Mouse (Mus musculus) intestine, embryonic 14.5 days (tissue): Measurements from ENCODE around the gene Flg. TPM values are rescaled to one million over a fixed set of nuclear protein-coding genes. Genes with fewer than 3 reads are reported as not detected.

Experiments
- ATAC-seq: fragments of 200-750 bp; cut with Nextera tagmentation; replicated peaks from 2 replicates; pipeline ENCODE4 v1.8.0; 2017; ENCODE audit warnings: low read depth, moderate number of reproducible peaks, moderate TSS enrichment, moderate library complexity; ENCODE audit not compliant: low FRiP score, low TSS enrichment
- DNase-seq: peaks from one replicate; pipeline ENCODE4 v3.0.0-alpha.2; 2018; ENCODE audit warnings: low spot score
- H3K27ac ChIP-seq: fragments of 300-500 bp; sonication (generic); 2 replicates; pipeline ENCODE4 v1.5.1; 2014; ENCODE audit warnings: low read depth, mild to moderate bottlenecking, control low read depth
- H3K27me3 ChIP-seq: fragments of 300-500 bp; sonication (generic); replicated peaks from 2 replicates; pipeline ENCODE4 v1.6.1; 2014; ENCODE audit warnings: low read length, control low read depth; ENCODE audit not compliant: control insufficient read depth, insufficient read depth
- H3K36me3 ChIP-seq: fragments of 300-500 bp; sonication (generic); 2 replicates; pipeline ENCODE4 v1.6.1; 2014; ENCODE audit warnings: low read length, control low read depth; ENCODE audit not compliant: control insufficient read depth, insufficient read depth
- H3K4me1 ChIP-seq: fragments of 300-500 bp; sonication (generic); replicated peaks from 2 replicates; pipeline ENCODE4 v1.6.1; 2014; ENCODE audit warnings: low read length, control low read depth, mixed read lengths; ENCODE audit not compliant: control insufficient read depth, insufficient read depth
- H3K4me2 ChIP-seq: fragments of 300-500 bp; sonication (generic); 2 replicates; pipeline ENCODE4 v1.6.1; 2014; ENCODE audit warnings: low read length
- H3K4me3 ChIP-seq: fragments of 300-500 bp; sonication (generic); 2 replicates; pipeline ENCODE4 v1.5.1; 2014; ENCODE audit warnings: low read depth, low read length, control low read depth, mixed read lengths
- H3K9ac ChIP-seq: fragments of 300-500 bp; sonication (generic); 2 replicates; pipeline ENCODE4 v1.6.1; 2014; ENCODE audit warnings: mild to moderate bottlenecking, low read length
- H3K9me3 ChIP-seq: fragments of 300-500 bp; sonication (generic); 2 replicates; pipeline ENCODE4 v1.6.1; 2016; ENCODE audit warnings: low read length, control low read depth; ENCODE audit not compliant: control insufficient read depth
- WGBS: fragments of 180-500 bp; shearing (Covaris S2); extraction: QIAGEN DNeasy Blood & Tissue Kit; methylation state at CpG from one replicate; pipeline ENCODE4 v1.1.7; 2014; 5-methylcytosine and 5-hydroxymethylcytosine counted together
- polyA plus RNA-seq: library from polyadenylated mRNA; unstranded; fragments of >200 nt; fragmentation: Nextera tagmentation; extraction: Ambion mirVana; gene quantifications from 2 replicates; pipeline ENCODE4 v1.2.1, GENCODE M21; 2014

The Flg gene
- polyA plus RNA-seq, 1 experiment from 2014 or later = not detected

- H3K9ac ChIP-seq = no peak overlapping the region
- H3K36me3 ChIP-seq = no peaks in the 10 kb centered on the region
- H3K4me2 ChIP-seq = no peak overlapping the region
- WGBS = 88% methylated on average over 4 of the region's 4 CpGs
- no peaks in the 10 kb centered on the region for H3K9me3 ChIP-seq
- no peaks in the 10 kb centered on the region for H3K27me3 ChIP-seq
- DNase-seq = no peak
- H3K4me3 ChIP-seq = no peak overlapping the region
- ATAC-seq = no peak
- no peaks in the 10 kb centered on the region for H3K4me1 ChIP-seq
- no peak overlapping the region for H3K27ac ChIP-seq
Measured at GRCm38 (mm10) chr3:93340021-93340420, 66.7 kb downstream of the Flg start.

Other genes with a start within 250 kb of the Flg start
- gene Gm4858, start 204.7 kb upstream of the Flg start, polyA plus RNA-seq = not detected in 2 replicates
- gene Crnn, start 128.7 kb upstream of the Flg start, polyA plus RNA-seq = not detected in 2 replicates
- not detected in 2 replicates for gene Flg2, start 76.2 kb upstream of the Flg start, polyA plus RNA-seq
- gene Hrnr, start 46.2 kb downstream of the Flg start, polyA plus RNA-seq = not detected in 2 replicates
- gene Rptn, start 120.2 kb downstream of the Flg start, polyA plus RNA-seq = not detected in 2 replicates
- gene Tchh, start 168.8 kb downstream of the Flg start, polyA plus RNA-seq = 0.97 and 1.4 TPM in 2 replicates
- gene Tchhl1, start 195.2 kb downstream of the Flg start, polyA plus RNA-seq = not detected in 2 replicates
- 946 TPM in 2 replicates for gene S100a11, start 247.0 kb downstream of the Flg start, polyA plus RNA-seq